Mouse (Mus musculus): ENCODE data around the gene Cox6b1.

Gene Cox6b1

GRCm38 (mm10) chr7:30584339-30584738, 41.6 kb downstream of the Cox6b1 start:
- no peak for DNase-seq

GRCm38 (mm10) chr7:30581547-30581946, 44.4 kb downstream of the Cox6b1 start:
- no peak for DNase-seq

GRCm38 (mm10) chr7:30579950-30580349, 46.0 kb downstream of the Cox6b1 start:
- DNase-seq: no peak

GRCm38 (mm10) chr7:30572969-30573368, 53.0 kb downstream of the Cox6b1 start:
- DNase-seq: peak; percentile 86

- no peak for DNase-seq
These were observed 53.6 kb downstream of the Cox6b1 start for GRCm38 (mm10) chr7:30572389-30572788.

- DNase-seq: no peak
These were observed 58.4 kb downstream of the Cox6b1 start for GRCm38 (mm10) chr7:30567555-30567954.

All from cerebellum, adult 11-12 months (tissue).